Comparison of ENCODE assay signal across 23 mouse cellular contexts in genomic region chr2:13490480-13490879, GRCm38 (mm10). TPM values are rescaled to one million over a fixed set of nuclear protein-coding genes. Genes with fewer than 3 reads are reported as not detected.
A peak's percentile ranks its signal among the peaks of the same experiment; 100 is the strongest.
DNase-seq lines count a peak whose midpoint lies in the region; ATAC-seq and TF ChIP-seq lines count a peak whose summit lies in the region.
"Had no signal": no experiment of that assay in that cellular context is flagged by ENCODE, and none has a peak within 500 bp of the region (broad histone marks: within the 10 kb centered on the region; RNA-seq: fewer than 3 reads in every experiment).

No protein-coding gene starts in this region.

- no peaks in the 10 kb centered on the region for H3K4me1 ChIP-seq in embryonic facial prominence, embryonic 15.5 days
- H3K4me1 ChIP-seq in embryonic facial prominence, embryonic 10.5 days: peaks cover 10% of the 10 kb centered on the region
- no peaks in the 10 kb centered on the region for H3K4me1 ChIP-seq in kidney, postnatal 0 days (replicated peaks; ENCODE audit: insufficient read depth, low read length)
- peaks cover 12% of the 10 kb centered on the region; the same call in 1 of the 2 replicates for H3K4me1 ChIP-seq in limb, embryonic 13.5 days
- H3K4me1 ChIP-seq: forebrain, embryonic 13.5 days; heart, embryonic 15.5 days; lung, embryonic 15.5 days; megakaryocyte, embryonic 14.5 days had no signal

- H3K4me2 ChIP-seq in embryonic facial prominence, embryonic 15.5 days (replicated peaks): no peak overlapping the region
- peak overlapping the region; percentile 27; the same call in 1 of the 2 replicates for H3K4me2 ChIP-seq in kidney, postnatal 0 days (ENCODE audit: low read length)
- H3K4me2 ChIP-seq in limb, embryonic 13.5 days (replicated peaks): no peak overlapping the region
- H3K4me2 ChIP-seq: forebrain, embryonic 13.5 days; heart, embryonic 15.5 days; liver, embryonic 11.5 days; lung, embryonic 15.5 days; midbrain, embryonic 12.5 days had no signal

- no peak overlapping the region for H3K9ac ChIP-seq in embryonic facial prominence, embryonic 15.5 days
- no peak overlapping the region for H3K9ac ChIP-seq in kidney, postnatal 0 days (ENCODE audit: low read depth, low read length)
- no peak overlapping the region for H3K9ac ChIP-seq in limb, embryonic 13.5 days
- H3K9ac ChIP-seq: forebrain, embryonic 13.5 days; heart, embryonic 15.5 days; lung, embryonic 15.5 days; midbrain, embryonic 12.5 days had no signal

- no peak for DNase-seq in embryonic facial prominence, embryonic 10.5 days (ENCODE audit: low spot score)
- no peak for DNase-seq in kidney, postnatal 0 days (ENCODE audit: low spot score)
- DNase-seq in kidney, postnatal 14 days: no peak
- DNase-seq in layer of hippocampus, postnatal 10 days (ENCODE audit: low spot score in 2 of 2): no peak
- no peak for DNase-seq in layer of hippocampus, adult 9-10 months (ENCODE audit: low spot score)
- DNase-seq: adrenal gland, adult 2 months; adrenal gland, postnatal 36 days; cerebellum, adult 18-20 months; cerebellum, postnatal 10 days; gastrocnemius, adult 2 months; kidney, adult 11 months; kidney, postnatal 25 days had no signal

- peak; percentile 69 for ATAC-seq in embryonic facial prominence, embryonic 15.5 days (ENCODE audit: insufficient number of reproducible peaks, low FRiP score, low TSS enrichment, low read depth)
- no peak for ATAC-seq in kidney, postnatal 0 days (replicated peaks; ENCODE audit: low FRiP score, low read depth)
- 0 out of 2 replicates have a peak, but pooled peaks have one; percentile 51 for ATAC-seq in limb, embryonic 13.5 days (ENCODE audit: low FRiP score, low read depth)
- ATAC-seq: activated CD4-positive, CD25-positive, alpha-beta regulatory T cell, adult 4 months; forebrain, embryonic 13.5 days; hindbrain, embryonic 16.5 days had no signal

- no peak overlapping the region for H3K27ac ChIP-seq in embryonic facial prominence, embryonic 15.5 days (replicated peaks)
- H3K27ac ChIP-seq in embryonic facial prominence, embryonic 10.5 days (replicated peaks): no peak overlapping the region
- no peak overlapping the region for H3K27ac ChIP-seq in kidney, postnatal 0 days
- H3K27ac ChIP-seq in limb, embryonic 13.5 days: no peak overlapping the region; the same call in 1 of the 2 replicates
- H3K27ac ChIP-seq: forebrain, embryonic 13.5 days; gastrocnemius, adult 2 months; heart, embryonic 15.5 days; lung, embryonic 15.5 days; midbrain, embryonic 12.5 days had no signal

- no peak overlapping the region for H3K4me3 ChIP-seq in embryonic facial prominence, embryonic 15.5 days (replicated peaks)
- no peak overlapping the region for H3K4me3 ChIP-seq in embryonic facial prominence, embryonic 10.5 days
- H3K4me3 ChIP-seq in kidney, postnatal 0 days (replicated peaks; ENCODE audit: low read depth, low read length): 0 out of 2 replicates have a peak overlapping the region, but pooled peaks have one; percentile 4
- H3K4me3 ChIP-seq in limb, embryonic 13.5 days: no peak overlapping the region
- H3K4me3 ChIP-seq: forebrain, embryonic 13.5 days; gastrocnemius, adult 2 months; heart, embryonic 15.5 days; lung, embryonic 15.5 days; megakaryocyte, embryonic 14.5 days; midbrain, embryonic 12.5 days had no signal

- H3K36me3 ChIP-seq in embryonic facial prominence, embryonic 15.5 days: no peaks in the 10 kb centered on the region
- no peaks in the 10 kb centered on the region for H3K36me3 ChIP-seq in embryonic facial prominence, embryonic 10.5 days (replicated peaks)
- no peaks in the 10 kb centered on the region for H3K36me3 ChIP-seq in kidney, postnatal 0 days (ENCODE audit: insufficient read depth, low read length)
- no peaks in the 10 kb centered on the region for H3K36me3 ChIP-seq in limb, embryonic 13.5 days
- H3K36me3 ChIP-seq: heart, embryonic 15.5 days; lung, embryonic 15.5 days; midbrain, embryonic 12.5 days had no signal

- no peaks in the 10 kb centered on the region for H3K27me3 ChIP-seq in embryonic facial prominence, embryonic 15.5 days
- no peaks in the 10 kb centered on the region for H3K27me3 ChIP-seq in embryonic facial prominence, embryonic 10.5 days (replicated peaks; ENCODE audit: low read depth, poor library complexity, severe bottlenecking)
- no peaks in the 10 kb centered on the region for H3K27me3 ChIP-seq in kidney, postnatal 0 days (ENCODE audit: insufficient read depth, low read length)
- H3K27me3 ChIP-seq in limb, embryonic 13.5 days: no peaks in the 10 kb centered on the region
- H3K27me3 ChIP-seq: CH12.LX; forebrain, embryonic 13.5 days; heart, embryonic 15.5 days; lung, embryonic 15.5 days; midbrain, embryonic 12.5 days had no signal

- no peak for TF ChIP-seq CTCF in kidney, postnatal 0 days (IDR thresholded peaks at IDR 0.05; ENCODE audit: low read depth)

- 51% methylated on average over 2 of the region's 2 CpGs for WGBS in embryonic facial prominence, embryonic 15.5 days
- 94% methylated on average over 2 of the region's 2 CpGs for WGBS in embryonic facial prominence, embryonic 10.5 days
- WGBS in kidney, postnatal 0 days: 84% methylated on average over 2 of the region's 2 CpGs
- WGBS in limb, embryonic 13.5 days: 69% methylated on average over 2 of the region's 2 CpGs

- no peaks in the 10 kb centered on the region for H3K9me3 ChIP-seq in embryonic facial prominence, embryonic 15.5 days (replicated peaks)
- no peaks in the 10 kb centered on the region for H3K9me3 ChIP-seq in embryonic facial prominence, embryonic 10.5 days
- H3K9me3 ChIP-seq in kidney, postnatal 0 days (replicated peaks; ENCODE audit: low read length): no peaks in the 10 kb centered on the region
- no peaks in the 10 kb centered on the region for H3K9me3 ChIP-seq in limb, embryonic 13.5 days
- H3K9me3 ChIP-seq: forebrain, embryonic 13.5 days; heart, embryonic 15.5 days; lung, embryonic 15.5 days; megakaryocyte, embryonic 14.5 days; midbrain, embryonic 12.5 days had no signal

RNA-seq across cellular contexts. Expression of gene Cubn, which starts 1.1 kb away (rescaled TPM):
- polyA plus RNA-seq in embryonic facial prominence, embryonic 15.5 days (2015; fragmentation: Nextera tagmentation; extraction: Ambion mirVana): 0.26 and 0.47 TPM in 2 replicates
- 0.11 and 0.14 TPM in 2 replicates for polyA plus RNA-seq in embryonic facial prominence, embryonic 10.5 days (2016; fragmentation: Nextera tagmentation; extraction: Ambion mirVana)
- 13.5 and 14.7 TPM in 2 replicates for polyA plus RNA-seq in kidney, postnatal 0 days (2015; fragmentation: Nextera tagmentation; extraction: Ambion mirVana)
- polyA plus RNA-seq in limb, embryonic 13.5 days (2015; fragmentation: Nextera tagmentation; extraction: Ambion mirVana): 0.06 and 0.19 TPM in 2 replicates
- under 1 TPM; 0.33 to 0.34 TPM for total RNA-seq in layer of hippocampus, postnatal 10 days (2021)

RNA-seq across cellular contexts. Expression of gene Trdmt1, which starts 54.0 kb away (rescaled TPM):
- polyA plus RNA-seq in embryonic facial prominence, embryonic 15.5 days (2015; fragmentation: Nextera tagmentation; extraction: Ambion mirVana): 7.7 and 9.3 TPM in 2 replicates
- polyA plus RNA-seq in embryonic facial prominence, embryonic 10.5 days (2016; fragmentation: Nextera tagmentation; extraction: Ambion mirVana): 7.5 TPM in 2 replicates
- 12.6 and 14.0 TPM in 2 replicates for polyA plus RNA-seq in kidney, postnatal 0 days (2015; fragmentation: Nextera tagmentation; extraction: Ambion mirVana)
- polyA plus RNA-seq in limb, embryonic 13.5 days (2015; fragmentation: Nextera tagmentation; extraction: Ambion mirVana): 10.2 and 12.6 TPM in 2 replicates
- 1 to 10 TPM; 6.9 to 7.2 TPM for total RNA-seq in layer of hippocampus, postnatal 10 days (2021)
